Mouse (Mus musculus) adrenal gland, postnatal 14 days (tissue): ENCODE results near the gene Eya2. TPM values are rescaled to one million over a fixed set of nuclear protein-coding genes. Genes with fewer than 3 reads are reported as not detected.
"Not testable (repeated sequence)": the region's sequence is repeated elsewhere in the genome, so short reads cannot be mapped to it uniquely, and the experiment has no call there.

Source experiments
- DNase-seq: peaks from one replicate; pipeline ENCODE4 v3.0.0; 2021; ENCODE audit warnings: mixed read lengths
- long read RNA-seq, 2 experiments: library from polyadenylated mRNA; stranded (forward); transcript quantifications; one replicate each; pipeline ENCODE4 v2.0.0; 2021
- total RNA-seq: library from RNA; stranded (reverse); gene quantifications from 2 replicates; pipeline ENCODE4 v1.2.3, GENCODE M21; 2021

Eya2 gene
- total RNA-seq = 3.2 and 5.3 TPM in 2 replicates
- long read RNA-seq, experiment 1, partial matches to known transcripts = 0 of 2 reads
- long read RNA-seq, experiment 1, other reads (novel, unspliced or antisense) = 0 of 2 reads
- long read RNA-seq, experiment 2, partial matches to known transcripts = 1 of 2 reads
- long read RNA-seq, experiment 2, other reads (novel, unspliced or antisense) = 0 of 2 reads

- DNase-seq = no peak
Observed at GRCm38 (mm10) chr2:165594907-165595675, at the start of gene Eya2. Gene Eya2 (plus strand): TSS chr2:165595032.

- no peak for DNase-seq
Observed at GRCm38 (mm10) chr2:165545687-165546086, 49.1 kb upstream of the Eya2 start.

- DNase-seq = no peak
Observed at GRCm38 (mm10) chr2:165546341-165546740, 48.5 kb upstream of the Eya2 start.

GRCm38 (mm10) chr2:165547410-165547809 is 47.4 kb upstream of the Eya2 start:
- DNase-seq = peak; percentile 62

- no peak for DNase-seq
Observed at GRCm38 (mm10) chr2:165548627-165549026, 46.2 kb upstream of the Eya2 start.

GRCm38 (mm10) chr2:165550410-165550809 is 44.4 kb upstream of the Eya2 start:
- not testable (repeated sequence) for DNase-seq

GRCm38 (mm10) chr2:165554066-165554465 is 40.8 kb upstream of the Eya2 start:
- DNase-seq = no peak

GRCm38 (mm10) chr2:165557278-165557677 is 37.6 kb upstream of the Eya2 start:
- DNase-seq = no peak

GRCm38 (mm10) chr2:165558916-165559315 is 35.9 kb upstream of the Eya2 start:
- DNase-seq = no peak

GRCm38 (mm10) chr2:165559506-165560235 is 35.2 kb upstream of the Eya2 start:
- DNase-seq = no peak

- no peak for DNase-seq
Observed at GRCm38 (mm10) chr2:165561861-165562260, 33.0 kb upstream of the Eya2 start.

- DNase-seq = peak; percentile 23
Observed at GRCm38 (mm10) chr2:165563298-165564058, 31.4 kb upstream of the Eya2 start.

- no peak for DNase-seq
Observed at GRCm38 (mm10) chr2:165564101-165564500, 30.7 kb upstream of the Eya2 start.

- no peak for DNase-seq
Observed at GRCm38 (mm10) chr2:165564620-165565019, 30.2 kb upstream of the Eya2 start.

- DNase-seq = no peak
Observed at GRCm38 (mm10) chr2:165566898-165567297, 27.9 kb upstream of the Eya2 start.

- no peak for DNase-seq
Observed at GRCm38 (mm10) chr2:165567820-165568219, 27.0 kb upstream of the Eya2 start.

GRCm38 (mm10) chr2:165568911-165569310 is 25.9 kb upstream of the Eya2 start:
- DNase-seq = no peak

- no peak for DNase-seq
Observed at GRCm38 (mm10) chr2:165571216-165571778, 23.5 kb upstream of the Eya2 start.

- no peak for DNase-seq
Observed at GRCm38 (mm10) chr2:165583044-165583443, 11.8 kb upstream of the Eya2 start.

GRCm38 (mm10) chr2:165583518-165583917 is 11.3 kb upstream of the Eya2 start:
- no peak for DNase-seq

GRCm38 (mm10) chr2:165584563-165584962 is 10.3 kb upstream of the Eya2 start:
- DNase-seq = no peak

GRCm38 (mm10) chr2:165590742-165591141 is 4.1 kb upstream of the Eya2 start:
- no peak for DNase-seq
